Mouse (Mus musculus): ENCODE data around the gene Sirt2.

GRCm38 (mm10) chr7:28780857-28781256 is 14.3 kb downstream of the Sirt2 start:
- TF ChIP-seq CTCF (IDR thresholded peaks at IDR 0.05; ENCODE audit: borderline replicate concordance, insufficient read depth, low read depth, low read length) = no peak
- TF ChIP-seq POLR2A (IDR thresholded peaks at IDR 0.05; ENCODE audit: borderline replicate concordance, insufficient read depth, low read length) = no peak

All from cerebellum, adult 2 months (tissue).